7 mouse cellular contexts compared by ENCODE assay signal in the genomic region with DNA sequence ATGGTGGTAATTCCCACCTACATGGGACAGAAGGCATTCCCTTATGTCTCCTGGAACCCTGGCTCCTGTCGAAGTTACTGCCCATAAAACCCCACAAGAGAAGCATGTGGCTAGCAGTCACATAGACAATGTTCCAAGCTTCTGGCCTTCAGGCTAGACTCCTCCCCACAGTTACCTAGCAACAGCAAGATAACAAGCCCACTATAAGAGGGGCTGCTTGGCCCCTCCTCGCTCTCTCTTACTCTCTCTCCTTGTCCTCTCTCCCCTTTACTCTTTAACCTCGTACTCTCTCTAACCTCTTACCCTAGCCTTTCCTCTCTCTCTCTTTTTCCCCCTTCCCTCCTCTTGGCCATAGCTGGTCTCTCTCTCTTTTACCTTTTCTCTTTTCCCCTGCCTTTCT. TPM values are rescaled to one million over a fixed set of nuclear protein-coding genes. Genes with fewer than 3 reads are reported as not detected.
DNase-seq lines count a peak whose midpoint lies in the region; ATAC-seq and TF ChIP-seq lines count a peak whose summit lies in the region.
"Not testable (repeated sequence)": the region's sequence is repeated elsewhere in the genome, so short reads cannot be mapped to it uniquely, and the experiment has no call there.
"Had no signal": no experiment of that assay in that cellular context is flagged by ENCODE, and none has a peak within 500 bp of the region (broad histone marks: within the 10 kb centered on the region; RNA-seq: fewer than 3 reads in every experiment).

No protein-coding gene starts in this region.

- dilution Hi-C loops in CH12.LX (cut with MboI; ENCODE audit: extremely low pct_ligation_motif_present, extremely low pct_unique_long_range_greater_than_20kb, low sequenced_read_pairs): not testable (repeated sequence)

- not testable (repeated sequence) for TF ChIP-seq RAD21 in CH12.LX (IDR thresholded peaks at IDR 0.05; ENCODE audit: low read depth, low read length)

- peak; percentile 48; the same call in 1 of the 2 replicates for TF ChIP-seq POLR2A in CH12.LX (IDR thresholded peaks at IDR 0.05; ENCODE audit: low read depth, low read length)
- TF ChIP-seq POLR2A in spleen, adult 2 months (IDR thresholded peaks at IDR 0.05; ENCODE audit: low read depth, low read length): peak; percentile 30; the same call in 1 of the 2 replicates
- TF ChIP-seq POLR2A in thymus, adult 2 months (IDR thresholded peaks at IDR 0.05; ENCODE audit: control insufficient read depth, extremely low read depth, insufficient read depth, low read length, poor library complexity): not testable (repeated sequence)

- TF ChIP-seq EP300 in CH12.LX (IDR thresholded peaks at IDR 0.05; ENCODE audit: low read length); liver, postnatal 0 days (IDR thresholded peaks at IDR 0.05; ENCODE audit: low read depth): not testable (repeated sequence)

- H3K79me2 ChIP-seq in CH12.LX (replicated peaks; ENCODE audit: control insufficient read depth, extremely low read depth, insufficient read depth, poor library complexity, severe bottlenecking): not testable (repeated sequence)

- peaks cover 26 to 73% of the 10 kb centered on the region in 2 experiments for H3K4me1 ChIP-seq in CH12.LX (ENCODE audit: control insufficient read depth in 1 of 2, insufficient read depth in 2 of 2)
- H3K4me1 ChIP-seq in liver, postnatal 0 days (ENCODE audit: insufficient read depth): not testable (repeated sequence)
- peaks cover 34% of the 10 kb centered on the region; the same call in 1 of the 2 replicates for H3K4me1 ChIP-seq in spleen, adult 2 months (ENCODE audit: control insufficient read depth, insufficient read depth, insufficient read length)
- peaks cover 22% of the 10 kb centered on the region for H3K4me1 ChIP-seq in thymus, adult 2 months (replicated peaks; ENCODE audit: control insufficient read depth, insufficient read depth, low read length)

- H3K4me3 ChIP-seq in CH12.LX (replicated peaks in 1 of 3; ENCODE audit: low read depth in 2 of 3, low read length in 2 of 3, poor library complexity in 1 of 3): peak overlapping the region in 2 of 3 experiments; percentile 54 to 57
- 0 out of 2 replicates have a peak overlapping the region, but pooled peaks have one; percentile 20 for H3K4me3 ChIP-seq in liver, postnatal 0 days (ENCODE audit: low read depth, low read length)
- peak overlapping the region; percentile 50 for H3K4me3 ChIP-seq in spleen, adult 2 months (ENCODE audit: extremely low read depth, insufficient read depth, insufficient read length)
- not testable (repeated sequence) for H3K4me3 ChIP-seq in thymus, adult 2 months (ENCODE audit: control insufficient read depth, insufficient read depth, low read length)

- in situ Hi-C loops in CH12.LX (cut with MboI; ENCODE audit: low pct_ligation_motif_present, low pct_unique_long_range_greater_than_20kb, low sequenced_read_pairs): not testable (repeated sequence)

- not testable (repeated sequence) for H3K27me3 ChIP-seq in CH12.LX (replicated peaks); liver, postnatal 0 days (ENCODE audit: insufficient read depth, low read length); spleen, adult 2 months (ENCODE audit: control insufficient read depth, insufficient read depth, low read length); thymus, adult 2 months (ENCODE audit: control insufficient read depth, insufficient read depth, low read length)

- H3K9me3 ChIP-seq in CH12.LX (replicated peaks; ENCODE audit: low read length); liver, postnatal 0 days (ENCODE audit: low read length): not testable (repeated sequence)

- peak; percentile 72 for DNase-seq in A20 (ENCODE audit: low read depth, low spot score)
- peak; percentile 55 for DNase-seq in CH12.LX (ENCODE audit: extremely low read depth)
- DNase-seq in ZHBTc4 (ENCODE audit: low read depth, low spot score): peak; percentile 41
- not testable (repeated sequence) for DNase-seq in liver, postnatal 0 days; thymus, adult 2 months
- DNase-seq in spleen, adult 2 months (ENCODE audit: low read depth in 1 of 2, low spot score in 2 of 2): peak in 1 of 2 experiments; percentile 42

- 62% methylated on average over 3 of the region's 3 CpGs for WGBS in liver, postnatal 0 days (ENCODE audit: insufficient replicate concordance)
- WGBS in spleen, adult 2 months: 47% methylated on average over 3 of the region's 3 CpGs
- 73% methylated on average over 3 of the region's 3 CpGs for WGBS in thymus, adult 2 months

- peak overlapping the region; percentile 70 for H3K4me2 ChIP-seq in CH12.LX (ENCODE audit: insufficient read depth, low read depth, poor library complexity, severe bottlenecking)
- H3K4me2 ChIP-seq in liver, postnatal 0 days (ENCODE audit: low read depth, low read length): peak overlapping the region; percentile 15

- not testable (repeated sequence) for ATAC-seq in liver, postnatal 0 days

- peak overlapping the region; percentile 97 for H3K9ac ChIP-seq in CH12.LX (ENCODE audit: insufficient read depth, low read depth)
- H3K9ac ChIP-seq in liver, postnatal 0 days (replicated peaks): not testable (repeated sequence)

- H3K36me3 ChIP-seq in CH12.LX (replicated peaks in 1 of 2; ENCODE audit: control insufficient read depth in 1 of 2, insufficient read depth in 1 of 2, low read length in 1 of 2): peaks cover 9 to 28% of the 10 kb centered on the region in 2 experiments
- H3K36me3 ChIP-seq in liver, postnatal 0 days (replicated peaks; ENCODE audit: insufficient read depth, low read length); spleen, adult 2 months (ENCODE audit: control insufficient read depth, insufficient read depth, low read length); thymus, adult 2 months (ENCODE audit: control insufficient read depth, insufficient read depth, low read length): not testable (repeated sequence)

- H3K27ac ChIP-seq in CH12.LX (ENCODE audit: insufficient read depth, low read depth): peak overlapping the region; percentile 99
- H3K27ac ChIP-seq in liver, postnatal 0 days (ENCODE audit: low read depth): peak overlapping the region; percentile 75
- peak overlapping the region; percentile 99 for H3K27ac ChIP-seq in spleen, adult 2 months (ENCODE audit: insufficient read depth, low read length)
- peak overlapping the region; percentile 9; the same call in 1 of the 2 replicates for H3K27ac ChIP-seq in thymus, adult 2 months (ENCODE audit: control insufficient read depth, insufficient read depth, low read length)

- TF ChIP-seq CTCF in CH12.LX (conservative IDR thresholded peaks at IDR 0.05 in 1 of 2, IDR thresholded peaks at IDR 0.05 in 1 of 2; ENCODE audit: low read depth in 2 of 2, low read length in 2 of 2); liver, postnatal 0 days (IDR thresholded peaks at IDR 0.05; ENCODE audit: low read depth); spleen, adult 2 months (IDR thresholded peaks at IDR 0.05; ENCODE audit: extremely low read depth, insufficient read depth, insufficient read length, insufficient replicate concordance); thymus, adult 2 months (IDR thresholded peaks at IDR 0.05; ENCODE audit: borderline replicate concordance, control insufficient read depth, extremely low read depth, insufficient read depth, low read length, poor library complexity): not testable (repeated sequence)

TF ChIP-seq in CH12.LX, 34 proteins besides CTCF, POLR2A, EP300 and RAD21:
- TF ChIP-seq MAX (IDR thresholded peaks at IDR 0.05; ENCODE audit: low read length) (peak; percentile 59; the same call in 1 of the 2 replicates), CHD1 (IDR thresholded peaks at IDR 0.05; ENCODE audit: low read depth, low read length) (0 out of 2 replicates have a peak, but pooled peaks have one; percentile 17), TCF12 (IDR thresholded peaks at IDR 0.05; ENCODE audit: low read depth, low read length) (peak; percentile 39; the same call in 1 of the 2 replicates), MYC (IDR thresholded peaks at IDR 0.05; ENCODE audit: low read depth, low read length) (peak; percentile 48; the same call in 1 of the 2 replicates), TBP (conservative IDR thresholded peaks at IDR 0.05; ENCODE audit: low read depth, low read length) (peak; percentile 94)

RNA-seq across cellular contexts. Expression of gene Spock2, which starts 55.4 kb away (rescaled TPM):
- total RNA-seq in CH12.LX (2012; rRNA removed) (0.08 and 0.13 TPM in 2 replicates), CH12.LX (2014; rRNA removed) (not detected in 2 replicates)
- polyA plus RNA-seq in CH12.LX (2012; ENCODE audit: insufficient read length, low read depth): 0.10 and 0.11 TPM in 2 replicates
- polyA plus RNA-seq in liver, postnatal 0 days (2015; fragmentation: Nextera tagmentation; extraction: Ambion mirVana): 0.09 and 0.11 TPM in 2 replicates
- polyA plus RNA-seq in spleen, adult 2 months (2012; rRNA removed): 2.4 and 2.7 TPM in 2 replicates
- polyA plus RNA-seq in thymus, adult 2 months (2012; rRNA removed): 17.7 and 19.8 TPM in 2 replicates
- total RNA-seq: MEL had no signal

RNA-seq across cellular contexts. Expression of gene Chst3, which starts 57.7 kb away (rescaled TPM):
- total RNA-seq in CH12.LX (2012; rRNA removed) (4.4 and 5.2 TPM in 2 replicates), CH12.LX (2014; rRNA removed) (7.4 and 7.5 TPM in 2 replicates)
- polyA plus RNA-seq in CH12.LX (2012; ENCODE audit: insufficient read length, low read depth): 11.0 and 12.2 TPM in 2 replicates
- 0.73 TPM in 2 replicates for polyA plus RNA-seq in liver, postnatal 0 days (2015; fragmentation: Nextera tagmentation; extraction: Ambion mirVana)
- polyA plus RNA-seq in spleen, adult 2 months (2012; rRNA removed): 89.3 and 105 TPM in 2 replicates
- 2.1 and 4.5 TPM in 2 replicates for polyA plus RNA-seq in thymus, adult 2 months (2012; rRNA removed)
- total RNA-seq: MEL had no signal

Comparison
In these comparisons a context has a peak if more than half of its experiments do, and no peak if none do; other contexts are left out.
1. H3K27ac ChIP-seq: peak in every context shown above with its lines; median percentile 99 in CH12.LX; 99 in spleen, adult 2 months; 75 in liver, postnatal 0 days; 9 in thymus, adult 2 months.